Mouse (Mus musculus) hindbrain, embryonic 11.5 days (tissue): ENCODE measurements at regions not wholly inside any gene's neighbourhood (a gene's known extent, or its start where the extent isn't known, plus 50 kb on each side); places are given as distances from the start of the nearest gene placed in this dataset.

ENCODE experiments used
- ATAC-seq: fragments of 200-750 bp; cut with Nextera tagmentation; 2 replicates; pipeline ENCODE4 v1.8.0; 2017; ENCODE audit warnings: mild to moderate bottlenecking, moderate TSS enrichment, moderate library complexity; ENCODE audit not compliant: low FRiP score
- DNase-seq: peaks from one replicate; pipeline ENCODE4 v3.0.0-alpha.2; 2015; ENCODE audit warnings: low spot score
- H3K27ac ChIP-seq: fragments of 300-500 bp; sonication (generic); 2 replicates; pipeline ENCODE4 v1.5.1; 2014; ENCODE audit warnings: mild to moderate bottlenecking, low read depth, low read length
- H3K27me3 ChIP-seq: fragments of 300-500 bp; sonication (generic); 2 replicates; pipeline ENCODE4 v1.6.1; 2014; ENCODE audit warnings: mild to moderate bottlenecking, low read length, moderate library complexity, mixed read lengths; ENCODE audit not compliant: control insufficient read depth, insufficient read depth
- H3K36me3 ChIP-seq: fragments of 300-500 bp; sonication (generic); 2 replicates; pipeline ENCODE4 v1.6.1; 2014; ENCODE audit warnings: mild to moderate bottlenecking, low read length, moderate library complexity, mixed read lengths; ENCODE audit not compliant: control insufficient read depth, insufficient read depth
- H3K4me1 ChIP-seq: fragments of 300-500 bp; sonication (generic); replicated peaks from 2 replicates; pipeline ENCODE4 v1.6.1; 2014; ENCODE audit warnings: low read length, mixed read lengths; ENCODE audit not compliant: control insufficient read depth, insufficient read depth
- H3K4me2 ChIP-seq: fragments of 300-500 bp; sonication (generic); replicated peaks from 2 replicates; pipeline ENCODE4 v1.6.1; 2014; ENCODE audit warnings: mild to moderate bottlenecking, low read depth, low read length
- H3K4me3 ChIP-seq: fragments of 300-500 bp; sonication (generic); 2 replicates; pipeline ENCODE4 v1.5.1; 2014; ENCODE audit warnings: low read depth, low read length
- H3K9ac ChIP-seq: fragments of 300-500 bp; sonication (generic); 2 replicates; pipeline ENCODE4 v1.6.1; 2014; ENCODE audit warnings: low read depth, low read length
- H3K9me3 ChIP-seq: fragments of 300-500 bp; sonication (generic); 2 replicates; pipeline ENCODE4 v1.6.1; 2016; ENCODE audit warnings: low read length; ENCODE audit not compliant: control insufficient read depth
- WGBS: fragments of 180-500 bp; shearing (Covaris S2); extraction: QIAGEN DNeasy Blood & Tissue Kit; methylation state at CpG from one replicate; pipeline ENCODE4 v1.1.7; 2014; 5-methylcytosine and 5-hydroxymethylcytosine counted together

GRCm38 (mm10) chr1:73381578-73381977, 365.9 kb upstream of the Tnp1 start:
- Histone ChIP-seq H3K27ac (no peak overlapping the region), H3K27me3 (no peaks in the 10 kb centered on the region), H3K4me1 (no peaks in the 10 kb centered on the region), H3K4me3 (no peak overlapping the region), H3K36me3 (no peaks in the 10 kb centered on the region), H3K4me2 (no peak overlapping the region), H3K9me3 (no peaks in the 10 kb centered on the region), H3K9ac (no peak overlapping the region)
- WGBS: 90% methylated on average over 9 of the region's 9 CpGs
- no peak for DNase-seq
- ATAC-seq: no peak

GRCm38 (mm10) chr1:73374531-73375375, 359.0 kb upstream of the Tnp1 start:
- Histone ChIP-seq H3K4me2 (no peak overlapping the region), H3K36me3 (no peaks in the 10 kb centered on the region), H3K27me3 (no peaks in the 10 kb centered on the region), H3K27ac (no peak overlapping the region), H3K4me1 (no peaks in the 10 kb centered on the region), H3K9me3 (no peaks in the 10 kb centered on the region), H3K4me3 (no peak overlapping the region), H3K9ac (no peak overlapping the region)
- DNase-seq (no peak), ATAC-seq (no peak)
- WGBS: 84% methylated on average over 7 of the region's 7 CpGs

GRCm38 (mm10) chr1:73368222-73368621, 352.5 kb upstream of the Tnp1 start:
- H3K4me3 ChIP-seq: no peak overlapping the region
- DNase-seq: no peak
- WGBS: 71% methylated on average over 5 of the region's 5 CpGs
- ATAC-seq: no peak
- no peak overlapping the region for H3K4me2 ChIP-seq
- H3K4me1 ChIP-seq: peaks cover 2% of the 10 kb centered on the region
- no peak overlapping the region for H3K9ac ChIP-seq
- no peaks in the 10 kb centered on the region for H3K9me3 ChIP-seq
- H3K27ac ChIP-seq: no peak overlapping the region
- H3K27me3 ChIP-seq: no peaks in the 10 kb centered on the region
- no peaks in the 10 kb centered on the region for H3K36me3 ChIP-seq

GRCm38 (mm10) chr1:73365842-73366241, 350.1 kb upstream of the Tnp1 start:
- Histone ChIP-seq H3K27ac (no peak overlapping the region), H3K4me3 (no peak overlapping the region), H3K27me3 (no peaks in the 10 kb centered on the region), H3K9ac (no peak overlapping the region), H3K4me1 (peaks cover 2% of the 10 kb centered on the region), H3K36me3 (no peaks in the 10 kb centered on the region), H3K4me2 (no peak overlapping the region), H3K9me3 (no peaks in the 10 kb centered on the region)
- ATAC-seq (no peak), DNase-seq (no peak)
- WGBS: 58% methylated on average over 4 of the region's 4 CpGs

GRCm38 (mm10) chr1:73364300-73364683, 348.6 kb upstream of the Tnp1 start:
- no peak for DNase-seq
- 0 out of 2 replicates have a peak overlapping the region, but pooled peaks have one; percentile 12 for H3K27ac ChIP-seq
- 66% methylated on average over 7 of the region's 7 CpGs for WGBS
- no peaks in the 10 kb centered on the region for H3K36me3 ChIP-seq
- no peaks in the 10 kb centered on the region for H3K27me3 ChIP-seq
- H3K9me3 ChIP-seq: no peaks in the 10 kb centered on the region
- ATAC-seq: no peak
- H3K4me3 ChIP-seq: no peak overlapping the region
- no peak overlapping the region for H3K4me2 ChIP-seq
- H3K4me1 ChIP-seq: peaks cover 2% of the 10 kb centered on the region
- H3K9ac ChIP-seq: no peak overlapping the region

GRCm38 (mm10) chr1:73363549-73364299, 348.0 kb upstream of the Tnp1 start:
- Histone ChIP-seq H3K4me1 (peaks cover 2% of the 10 kb centered on the region), H3K4me3 (no peak overlapping the region), H3K9me3 (no peaks in the 10 kb centered on the region), H3K4me2 (no peak overlapping the region), H3K9ac (no peak overlapping the region), H3K36me3 (no peaks in the 10 kb centered on the region), H3K27me3 (no peaks in the 10 kb centered on the region), H3K27ac (peak overlapping the region; percentile 12; the same call in 1 of the 2 replicates)
- DNase-seq (peak; percentile 55), ATAC-seq (peak; percentile 71)
- 8% methylated on average over 7 of the region's 7 CpGs for WGBS

- Histone ChIP-seq H3K4me3 (no peak overlapping the region), H3K4me2 (no peak overlapping the region), H3K4me1 (peaks cover 2% of the 10 kb centered on the region), H3K27me3 (no peaks in the 10 kb centered on the region), H3K9ac (no peak overlapping the region), H3K36me3 (no peaks in the 10 kb centered on the region), H3K27ac (no peak overlapping the region), H3K9me3 (no peaks in the 10 kb centered on the region)
- DNase-seq: no peak
- ATAC-seq: no peak
- WGBS: 80% methylated on average over 1 of the region's 1 CpGs
Measured at GRCm38 (mm10) chr1:73362122-73362521, 346.4 kb upstream of the Tnp1 start.

- H3K27ac ChIP-seq: no peak overlapping the region
- H3K27me3 ChIP-seq: no peaks in the 10 kb centered on the region
- H3K4me1 ChIP-seq: peaks cover 2% of the 10 kb centered on the region
- H3K36me3 ChIP-seq: no peaks in the 10 kb centered on the region
- no peak overlapping the region for H3K4me2 ChIP-seq
- no peaks in the 10 kb centered on the region for H3K9me3 ChIP-seq
- no peak overlapping the region for H3K4me3 ChIP-seq
- no peak overlapping the region for H3K9ac ChIP-seq
- WGBS: 88% methylated on average over 7 of the region's 7 CpGs
- ATAC-seq: no peak
- no peak for DNase-seq
Measured at GRCm38 (mm10) chr1:73361300-73361699, 345.6 kb upstream of the Tnp1 start.

GRCm38 (mm10) chr1:73354447-73354846, 338.7 kb upstream of the Tnp1 start:
- Histone ChIP-seq H3K36me3 (no peaks in the 10 kb centered on the region), H3K9ac (no peak overlapping the region), H3K4me1 (no peaks in the 10 kb centered on the region), H3K4me3 (no peak overlapping the region), H3K4me2 (no peak overlapping the region), H3K27ac (no peak overlapping the region), H3K9me3 (no peaks in the 10 kb centered on the region), H3K27me3 (no peaks in the 10 kb centered on the region)
- WGBS: 87% methylated on average over 1 of the region's 1 CpGs
- no peak for DNase-seq
- ATAC-seq: no peak
